Mouse (Mus musculus) cerebellum, postnatal 36 days (tissue): ENCODE measurements around the gene Cd300lb.
"Not testable (repeated sequence)": the region's sequence is repeated elsewhere in the genome, so short reads cannot be mapped to it uniquely, and the experiment has no call there.

ENCODE experiments used
- DNase-seq, 2 experiments: peaks; one replicate each; pipeline ENCODE4 v3.0.0; 2021 to 2022; ENCODE audit warnings: mixed read lengths in 2 of 2

Gene Cd300lb

GRCm38 (mm10) chr11:114934144-114934543 is at the start of gene Cd300lb:
Cd300lb (minus strand) TSS chr11:114934386.
- DNase-seq, result peak in 1 of 2 experiments; percentile 29

GRCm38 (mm10) chr11:114981866-114982265 is 47.7 kb upstream of the Cd300lb start:
- DNase-seq, result no peak

- peak in 1 of 2 experiments; percentile 25 for DNase-seq
Observed at GRCm38 (mm10) chr11:114972726-114973125, 38.5 kb upstream of the Cd300lb start.

- no peak for DNase-seq
Observed at GRCm38 (mm10) chr11:114968752-114969207, 34.6 kb upstream of the Cd300lb start, which contains the start of gene Cd300c. Cd300c (minus strand) TSS chr11:114969157.

- DNase-seq, result no peak
Observed at GRCm38 (mm10) chr11:114965182-114965828, 31.1 kb upstream of the Cd300lb start.

- DNase-seq, result peak in 1 of 2 experiments; percentile 6
Observed at GRCm38 (mm10) chr11:114960369-114960768, 26.2 kb upstream of the Cd300lb start.

- DNase-seq, result no peak
Observed at GRCm38 (mm10) chr11:114933591-114933990, 595 bp downstream of the Cd300lb start.

- no peak for DNase-seq
Observed at GRCm38 (mm10) chr11:114931041-114931440, 3.1 kb downstream of the Cd300lb start.

GRCm38 (mm10) chr11:114929581-114929980 is 4.6 kb downstream of the Cd300lb start:
- DNase-seq, result no peak

- no peak for DNase-seq
Observed at GRCm38 (mm10) chr11:114923961-114924360, 10.2 kb downstream of the Cd300lb start.

GRCm38 (mm10) chr11:114922439-114922838 is 11.7 kb downstream of the Cd300lb start:
- DNase-seq, result peak; percentile 75 to 78

- DNase-seq, result no peak
Observed at GRCm38 (mm10) chr11:114917120-114917519, 17.1 kb downstream of the Cd300lb start.

- DNase-seq, result no peak
Observed at GRCm38 (mm10) chr11:114914978-114915377, 19.2 kb downstream of the Cd300lb start.

GRCm38 (mm10) chr11:114912847-114913246 is 21.3 kb downstream of the Cd300lb start:
- DNase-seq, result peak; percentile 87 to 94

GRCm38 (mm10) chr11:114909538-114909937 is 24.6 kb downstream of the Cd300lb start:
- DNase-seq, result not testable (repeated sequence)

GRCm38 (mm10) chr11:114908086-114908485 is 26.1 kb downstream of the Cd300lb start:
- no peak for DNase-seq

- DNase-seq, result no peak
Observed at GRCm38 (mm10) chr11:114907567-114907966, 26.6 kb downstream of the Cd300lb start.

GRCm38 (mm10) chr11:114903224-114903623 is 31.0 kb downstream of the Cd300lb start:
- DNase-seq, result no peak

- DNase-seq, result no peak
Observed at GRCm38 (mm10) chr11:114898026-114898425, 36.2 kb downstream of the Cd300lb start.

- DNase-seq, result no peak
Observed at GRCm38 (mm10) chr11:114896085-114896484, 38.1 kb downstream of the Cd300lb start.

- no peak for DNase-seq
Observed at GRCm38 (mm10) chr11:114890542-114890941, 43.6 kb downstream of the Cd300lb start.

GRCm38 (mm10) chr11:114889991-114890518 is 44.1 kb downstream of the Cd300lb start, which contains the start of gene Cd300a:
Cd300a (plus strand) TSS chr11:114890041.
- no peak for DNase-seq

- DNase-seq, result peak; percentile 73
Observed at GRCm38 (mm10) chr11:114884380-114885100, 49.6 kb downstream of the Cd300lb start.
